Mouse (Mus musculus): Measurements from ENCODE around the gene Nfkb2. TPM values are rescaled to one million over a fixed set of nuclear protein-coding genes. Genes with fewer than 3 reads are reported as not detected.
A peak's percentile ranks its signal among the peaks of the same experiment; 100 is the strongest.

Nfkb2 gene
- total and polyA plus RNA-seq, 2 experiments from 2014 or later, result 1.9 to 4.7 TPM

- H3K4me2 ChIP-seq (ENCODE audit: low read depth, low read length), result peak overlapping the region; percentile 87
- peaks cover 19% of the 10 kb centered on the region for H3K4me1 ChIP-seq (ENCODE audit: insufficient read depth, low read length)
- 48% methylated on average over 6 of the region's 6 CpGs for WGBS
- H3K27me3 ChIP-seq (ENCODE audit: insufficient read depth, low read length), result no peaks in the 10 kb centered on the region
- no peaks in the 10 kb centered on the region for H3K36me3 ChIP-seq (ENCODE audit: insufficient read depth, low read length)
- H3K4me3 ChIP-seq (ENCODE audit: low read length), result peak overlapping the region; percentile 81
- peak overlapping the region; percentile 79 for H3K27ac ChIP-seq
- no peak for TF ChIP-seq CTCF (IDR thresholded peaks at IDR 0.05; ENCODE audit: low read depth)
- no peak for DNase-seq (ENCODE audit: low spot score)
- ATAC-seq, result no peak
- H3K9ac ChIP-seq (replicated peaks; ENCODE audit: low read length), result peak overlapping the region; percentile 67; the same call in 1 of the 2 replicates
- H3K9me3 ChIP-seq (ENCODE audit: low read length), result no peaks in the 10 kb centered on the region
Measured at GRCm38 (mm10) chr19:46338942-46339286, 34.8 kb downstream of the Nfkb2 start.

- H3K36me3 ChIP-seq (ENCODE audit: insufficient read depth, low read length), result no peaks in the 10 kb centered on the region
- peak overlapping the region; percentile 79 for H3K27ac ChIP-seq
- peak overlapping the region; percentile 87 for H3K4me2 ChIP-seq (ENCODE audit: low read depth, low read length)
- WGBS, result 48% methylated on average over 7 of the region's 7 CpGs
- peaks cover 19% of the 10 kb centered on the region for H3K4me1 ChIP-seq (ENCODE audit: insufficient read depth, low read length)
- DNase-seq (ENCODE audit: low spot score) (peak; percentile 80), ATAC-seq (peak; percentile 41)
- no peak for TF ChIP-seq CTCF (IDR thresholded peaks at IDR 0.05; ENCODE audit: low read depth)
- no peaks in the 10 kb centered on the region for H3K9me3 ChIP-seq (ENCODE audit: low read length)
- no peaks in the 10 kb centered on the region for H3K27me3 ChIP-seq (ENCODE audit: insufficient read depth, low read length)
- H3K4me3 ChIP-seq (ENCODE audit: low read length), result no peak overlapping the region; the same call in 1 of the 2 replicates
- peak overlapping the region; percentile 67; the same call in 1 of the 2 replicates for H3K9ac ChIP-seq (replicated peaks; ENCODE audit: low read length)
Measured at GRCm38 (mm10) chr19:46339287-46339971, 35.3 kb downstream of the Nfkb2 start.

- no peaks in the 10 kb centered on the region for H3K27me3 ChIP-seq (ENCODE audit: insufficient read depth, low read length)
- H3K27ac ChIP-seq, result no peak overlapping the region
- H3K9ac ChIP-seq (replicated peaks; ENCODE audit: low read length), result no peak overlapping the region
- no peak overlapping the region for H3K4me2 ChIP-seq (ENCODE audit: low read depth, low read length)
- H3K9me3 ChIP-seq (ENCODE audit: low read length), result no peaks in the 10 kb centered on the region
- ATAC-seq (no peak), DNase-seq (ENCODE audit: low spot score) (no peak)
- no peak overlapping the region for H3K4me3 ChIP-seq (ENCODE audit: low read length)
- TF ChIP-seq CTCF (IDR thresholded peaks at IDR 0.05; ENCODE audit: low read depth), result no peak
- 18% methylated on average over 7 of the region's 7 CpGs for WGBS
- no peaks in the 10 kb centered on the region; the same call in 1 of the 2 replicates for H3K4me1 ChIP-seq (ENCODE audit: insufficient read depth, low read length)
- no peaks in the 10 kb centered on the region for H3K36me3 ChIP-seq (ENCODE audit: insufficient read depth, low read length)
Measured at GRCm38 (mm10) chr19:46344710-46345419, 40.7 kb downstream of the Nfkb2 start.

- no peak for ATAC-seq
- WGBS, result 100% methylated on average over 1 of the region's 1 CpGs
- H3K4me3 ChIP-seq (ENCODE audit: low read length), result no peak overlapping the region
Measured at GRCm38 (mm10) chr19:46347146-46347545, 43.0 kb downstream of the Nfkb2 start.

DNA sequence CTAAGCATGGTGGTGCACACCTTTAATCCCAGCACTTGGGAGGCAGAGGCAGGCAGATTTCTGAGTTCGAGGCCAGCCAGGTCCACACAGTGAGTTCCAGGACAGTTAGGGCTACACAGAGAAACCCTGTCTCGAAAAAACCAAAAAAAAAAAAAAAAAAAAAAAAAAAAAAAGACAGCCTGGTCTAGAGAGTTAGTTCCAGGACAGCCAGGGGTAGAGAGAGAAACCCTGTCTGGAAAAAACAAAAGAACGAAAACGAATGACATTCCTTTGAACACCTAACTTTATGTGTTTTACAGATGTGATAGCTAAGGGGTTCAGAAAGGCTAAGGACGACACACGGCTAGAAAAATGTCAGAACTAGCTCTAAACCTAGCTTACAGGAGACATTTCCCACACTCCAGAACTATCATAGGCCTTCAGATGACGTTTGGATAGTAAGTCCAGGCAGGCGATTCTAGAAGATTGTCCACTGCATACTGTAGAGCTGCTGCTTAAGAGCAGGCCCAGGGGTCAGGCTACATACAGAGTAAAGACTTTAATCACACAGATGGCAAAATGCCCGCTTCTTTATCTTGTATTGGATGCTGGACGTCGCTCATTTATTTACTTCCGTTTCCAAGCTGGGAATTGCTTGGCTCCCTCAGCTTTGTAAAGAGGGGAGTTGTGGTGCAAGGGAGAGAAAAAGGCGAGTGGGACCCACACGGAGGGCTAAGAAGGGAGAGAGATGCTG is 44.0 kb downstream of the Nfkb2 start:
- no peak for TF ChIP-seq CTCF (IDR thresholded peaks at IDR 0.05; ENCODE audit: low read depth)
- Histone ChIP-seq H3K4me1 (ENCODE audit: insufficient read depth, low read length) (no peaks in the 10 kb centered on the region; the same call in 1 of the 2 replicates), H3K4me3 (ENCODE audit: low read length) (peak overlapping the region; percentile 67), H3K9me3 (ENCODE audit: low read length) (no peaks in the 10 kb centered on the region), H3K36me3 (ENCODE audit: insufficient read depth, low read length) (no peaks in the 10 kb centered on the region), H3K27me3 (ENCODE audit: insufficient read depth, low read length) (no peaks in the 10 kb centered on the region), H3K4me2 (ENCODE audit: low read depth, low read length) (peak overlapping the region; percentile 91), H3K27ac (peak overlapping the region; percentile 94), H3K9ac (replicated peaks; ENCODE audit: low read length) (peak overlapping the region; percentile 87)
- 26% methylated on average over 14 of the region's 14 CpGs for WGBS
- DNase-seq (ENCODE audit: low spot score), result peak; percentile 63
- ATAC-seq, result peak; percentile 34

More at GRCm38 (mm10) chr19:46347146-46347545, 43.0 kb downstream of the Nfkb2 start:
- DNase-seq (ENCODE audit: low spot score), result no peak
- TF ChIP-seq CTCF (IDR thresholded peaks at IDR 0.05; ENCODE audit: low read depth), result no peak
- Histone ChIP-seq H3K27me3 (ENCODE audit: insufficient read depth, low read length) (no peaks in the 10 kb centered on the region), H3K36me3 (ENCODE audit: insufficient read depth, low read length) (no peaks in the 10 kb centered on the region), H3K9ac (replicated peaks; ENCODE audit: low read length) (no peak overlapping the region), H3K4me2 (ENCODE audit: low read depth, low read length) (no peak overlapping the region), H3K4me1 (ENCODE audit: insufficient read depth, low read length) (no peaks in the 10 kb centered on the region; the same call in 1 of the 2 replicates), H3K9me3 (ENCODE audit: low read length) (no peaks in the 10 kb centered on the region), H3K27ac (no peak overlapping the region)

DNA sequence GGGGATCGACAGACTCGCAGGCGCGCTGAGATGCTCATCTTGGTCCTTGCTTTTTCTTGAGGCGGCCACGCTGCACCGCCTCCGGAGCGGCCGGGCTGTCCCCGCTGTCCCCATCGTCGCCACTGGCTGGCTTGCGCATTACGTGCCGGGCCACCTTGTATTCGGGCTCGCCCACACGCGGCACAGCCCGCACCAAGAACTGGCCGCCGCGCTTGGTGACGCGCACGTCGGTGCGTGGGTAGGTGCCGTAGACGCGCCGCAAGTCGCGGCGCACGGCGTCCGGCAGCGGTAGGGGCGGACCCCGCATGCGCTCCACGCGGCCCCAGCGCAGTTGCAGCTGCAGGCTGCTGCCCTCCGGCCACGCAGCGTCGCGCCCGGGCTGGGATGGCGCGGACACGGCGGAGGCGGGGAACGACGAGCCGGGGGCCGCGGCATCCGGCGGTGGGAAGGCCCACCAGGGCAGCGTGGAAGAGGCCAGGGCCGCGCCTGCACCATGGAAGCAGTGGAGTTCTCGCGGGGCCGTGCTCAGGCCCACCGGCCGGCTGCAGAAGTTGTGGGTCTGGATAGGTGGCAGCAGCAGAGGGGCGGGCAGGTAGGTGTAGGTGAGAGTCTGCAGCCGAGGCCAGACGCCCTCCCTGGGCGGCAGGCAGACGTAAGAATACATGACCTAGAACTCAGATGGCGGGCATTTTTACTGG is 44.8 kb downstream of the Nfkb2 start:
- no peaks in the 10 kb centered on the region; the same call in 1 of the 2 replicates for H3K4me1 ChIP-seq (ENCODE audit: insufficient read depth, low read length)
- H3K4me2 ChIP-seq (ENCODE audit: low read depth, low read length), result peak overlapping the region; percentile 91
- H3K9me3 ChIP-seq (ENCODE audit: low read length), result no peaks in the 10 kb centered on the region
- H3K36me3 ChIP-seq (ENCODE audit: insufficient read depth, low read length), result no peaks in the 10 kb centered on the region
- H3K27ac ChIP-seq, result peak overlapping the region; percentile 94
- TF ChIP-seq CTCF (IDR thresholded peaks at IDR 0.05; ENCODE audit: low read depth), result peak; percentile 22; the same call in 1 of the 2 replicates
- no peaks in the 10 kb centered on the region for H3K27me3 ChIP-seq (ENCODE audit: insufficient read depth, low read length)
- under 1% methylated on average over 75 of the region's 78 CpGs for WGBS
- ATAC-seq, result peak; percentile 96
- peak overlapping the region; percentile 87 for H3K9ac ChIP-seq (replicated peaks; ENCODE audit: low read length)
- DNase-seq (ENCODE audit: low spot score), result peak; percentile 96
- peak overlapping the region; percentile 67 for H3K4me3 ChIP-seq (ENCODE audit: low read length)
